Mouse (Mus musculus): ENCODE results near the gene Tmem82. TPM values are rescaled to one million over a fixed set of nuclear protein-coding genes. Genes with fewer than 3 reads are reported as not detected.

Tmem82 gene
- polyA plus RNA-seq, 1 experiment from 2014 or later: 5.3 TPM

GRCm38 (mm10) chr4:141623037-141623436, 4.6 kb upstream of the Tmem82 start:
- H3K4me3 ChIP-seq (ENCODE audit: low read depth, low read length): no peak overlapping the region
- 69% methylated on average over 11 of the region's 11 CpGs for WGBS (ENCODE audit: insufficient replicate concordance)
- H3K27me3 ChIP-seq (ENCODE audit: control insufficient read depth, insufficient read depth, low read depth, low read length): no peaks in the 10 kb centered on the region; the same call in 1 of the 2 replicates
- peak; percentile 16; the same call in 1 of the 2 replicates for ATAC-seq (ENCODE audit: low read depth)
- H3K36me3 ChIP-seq (ENCODE audit: control insufficient read depth, insufficient read depth): no peaks in the 10 kb centered on the region
- no peak overlapping the region for H3K9ac ChIP-seq (ENCODE audit: low read depth, low read length)
- H3K27ac ChIP-seq (ENCODE audit: low read length): no peak overlapping the region
- no peaks in the 10 kb centered on the region for H3K9me3 ChIP-seq (replicated peaks; ENCODE audit: control insufficient read depth, low read length)
- H3K4me2 ChIP-seq (ENCODE audit: low read depth, low read length): no peak overlapping the region
- peaks cover 6% of the 10 kb centered on the region for H3K4me1 ChIP-seq (ENCODE audit: control insufficient read depth, low read depth, low read length)

GRCm38 (mm10) chr4:141622580-141622979, 4.1 kb upstream of the Tmem82 start:
- H3K36me3 ChIP-seq (ENCODE audit: control insufficient read depth, insufficient read depth): no peaks in the 10 kb centered on the region
- WGBS (ENCODE audit: insufficient replicate concordance): 63% methylated on average over 5 of the region's 5 CpGs
- H3K4me1 ChIP-seq (ENCODE audit: control insufficient read depth, low read depth, low read length): peaks cover 10% of the 10 kb centered on the region
- no peak overlapping the region for H3K27ac ChIP-seq (ENCODE audit: low read length)
- no peak overlapping the region for H3K9ac ChIP-seq (ENCODE audit: low read depth, low read length)
- H3K9me3 ChIP-seq (replicated peaks; ENCODE audit: control insufficient read depth, low read length): no peaks in the 10 kb centered on the region
- ATAC-seq (ENCODE audit: low read depth): no peak
- no peaks in the 10 kb centered on the region; the same call in 1 of the 2 replicates for H3K27me3 ChIP-seq (ENCODE audit: control insufficient read depth, insufficient read depth, low read depth, low read length)
- H3K4me3 ChIP-seq (ENCODE audit: low read depth, low read length): no peak overlapping the region
- H3K4me2 ChIP-seq (ENCODE audit: low read depth, low read length): no peak overlapping the region

DNA sequence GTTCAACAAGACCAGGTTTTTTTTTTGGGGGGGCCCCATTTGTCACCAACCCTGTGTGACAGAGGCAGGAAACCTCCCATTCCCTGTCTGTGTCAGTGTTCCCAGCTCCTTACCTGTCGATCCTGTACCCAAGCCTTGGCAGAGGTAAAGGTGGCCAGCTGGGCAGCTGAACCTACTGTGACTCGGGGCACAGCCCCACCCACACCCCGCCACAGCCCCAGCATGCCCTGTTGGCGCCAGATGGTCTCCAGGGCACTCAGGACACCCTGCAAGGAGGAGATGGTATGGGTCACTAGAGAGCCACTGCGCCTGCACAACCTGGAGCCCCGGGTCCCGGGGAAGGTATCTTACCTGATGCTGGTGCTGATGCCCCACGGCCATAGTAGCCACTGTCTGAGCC, 3.7 kb upstream of the Tmem82 start:
- H3K4me2 ChIP-seq (ENCODE audit: low read depth, low read length): no peak overlapping the region
- H3K4me1 ChIP-seq (ENCODE audit: control insufficient read depth, low read depth, low read length): peaks cover 12% of the 10 kb centered on the region
- no peaks in the 10 kb centered on the region; the same call in 1 of the 2 replicates for H3K27me3 ChIP-seq (ENCODE audit: control insufficient read depth, insufficient read depth, low read depth, low read length)
- H3K36me3 ChIP-seq (ENCODE audit: control insufficient read depth, insufficient read depth): no peaks in the 10 kb centered on the region
- H3K27ac ChIP-seq (ENCODE audit: low read length): no peak overlapping the region
- H3K4me3 ChIP-seq (ENCODE audit: low read depth, low read length): no peak overlapping the region
- no peaks in the 10 kb centered on the region for H3K9me3 ChIP-seq (replicated peaks; ENCODE audit: control insufficient read depth, low read length)
- 66% methylated on average over 8 of the region's 8 CpGs for WGBS (ENCODE audit: insufficient replicate concordance)
- H3K9ac ChIP-seq (ENCODE audit: low read depth, low read length): no peak overlapping the region
- no peak for ATAC-seq (ENCODE audit: low read depth)

- H3K4me1 ChIP-seq (ENCODE audit: control insufficient read depth, low read depth, low read length): peaks cover 12% of the 10 kb centered on the region
- H3K9ac ChIP-seq (ENCODE audit: low read depth, low read length): no peak overlapping the region
- no peaks in the 10 kb centered on the region for H3K9me3 ChIP-seq (replicated peaks; ENCODE audit: control insufficient read depth, low read length)
- no peak overlapping the region for H3K27ac ChIP-seq (ENCODE audit: low read length)
- no peaks in the 10 kb centered on the region; the same call in 1 of the 2 replicates for H3K27me3 ChIP-seq (ENCODE audit: control insufficient read depth, insufficient read depth, low read depth, low read length)
- ATAC-seq (ENCODE audit: low read depth): no peak
- 69% methylated on average over 8 of the region's 8 CpGs for WGBS (ENCODE audit: insufficient replicate concordance)
- H3K4me3 ChIP-seq (ENCODE audit: low read depth, low read length): no peak overlapping the region
- no peaks in the 10 kb centered on the region for H3K36me3 ChIP-seq (ENCODE audit: control insufficient read depth, insufficient read depth)
- no peak overlapping the region for H3K4me2 ChIP-seq (ENCODE audit: low read depth, low read length)
Observed at GRCm38 (mm10) chr4:141621297-141621696, 2.9 kb upstream of the Tmem82 start.

- no peaks in the 10 kb centered on the region for H3K9me3 ChIP-seq (replicated peaks; ENCODE audit: control insufficient read depth, low read length)
- no peaks in the 10 kb centered on the region; the same call in 1 of the 2 replicates for H3K27me3 ChIP-seq (ENCODE audit: control insufficient read depth, insufficient read depth, low read depth, low read length)
- no peak for ATAC-seq (ENCODE audit: low read depth)
- H3K4me3 ChIP-seq (ENCODE audit: low read depth, low read length): no peak overlapping the region
- 58% methylated on average over 9 of the region's 9 CpGs for WGBS (ENCODE audit: insufficient replicate concordance)
- H3K36me3 ChIP-seq (ENCODE audit: control insufficient read depth, insufficient read depth): no peaks in the 10 kb centered on the region
- H3K4me1 ChIP-seq (ENCODE audit: control insufficient read depth, low read depth, low read length): peaks cover 12% of the 10 kb centered on the region
- no peak overlapping the region for H3K4me2 ChIP-seq (ENCODE audit: low read depth, low read length)
- H3K27ac ChIP-seq (ENCODE audit: low read length): no peak overlapping the region
- no peak overlapping the region for H3K9ac ChIP-seq (ENCODE audit: low read depth, low read length)
Observed at GRCm38 (mm10) chr4:141619299-141619883, 958 bp upstream of the Tmem82 start.

- Histone ChIP-seq H3K4me2 (ENCODE audit: low read depth, low read length) (peak overlapping the region; percentile 59), H3K4me1 (ENCODE audit: control insufficient read depth, low read depth, low read length) (peaks cover 12% of the 10 kb centered on the region), H3K27me3 (ENCODE audit: control insufficient read depth, insufficient read depth, low read depth, low read length) (no peaks in the 10 kb centered on the region; the same call in 1 of the 2 replicates), H3K27ac (ENCODE audit: low read length) (peak overlapping the region; percentile 10; the same call in 1 of the 2 replicates), H3K9ac (ENCODE audit: low read depth, low read length) (peak overlapping the region; percentile 58), H3K36me3 (ENCODE audit: control insufficient read depth, insufficient read depth) (no peaks in the 10 kb centered on the region), H3K9me3 (replicated peaks; ENCODE audit: control insufficient read depth, low read length) (no peaks in the 10 kb centered on the region), H3K4me3 (ENCODE audit: low read depth, low read length) (peak overlapping the region; percentile 58)
- 11% methylated on average over 22 of the region's 22 CpGs for WGBS (ENCODE audit: insufficient replicate concordance)
- peak; percentile 82 for ATAC-seq (ENCODE audit: low read depth)
Observed at GRCm38 (mm10) chr4:141617863-141618564, 419 bp downstream of the Tmem82 start.

DNA sequence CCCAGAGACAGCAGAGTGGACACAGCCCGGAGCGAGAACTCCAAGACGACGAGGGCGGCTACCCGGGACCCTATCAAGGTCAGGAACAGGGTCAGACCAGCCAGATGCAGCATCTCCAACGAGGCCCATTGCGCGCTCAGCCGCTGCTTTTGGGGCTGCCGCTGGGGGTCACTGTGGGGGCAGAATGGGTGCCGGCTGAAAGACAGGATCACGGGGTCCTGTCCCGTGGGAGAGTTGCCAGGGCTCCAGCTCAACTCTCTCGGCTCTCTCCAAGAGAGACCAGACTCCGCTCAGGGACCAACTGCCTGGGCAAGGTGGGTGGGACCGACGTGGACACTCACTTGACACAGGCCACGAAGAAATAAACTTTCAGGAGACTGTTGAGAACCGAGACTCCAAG, 1.1 kb downstream of the Tmem82 start:
- peaks cover 12% of the 10 kb centered on the region for H3K4me1 ChIP-seq (ENCODE audit: control insufficient read depth, low read depth, low read length)
- H3K36me3 ChIP-seq (ENCODE audit: control insufficient read depth, insufficient read depth): no peaks in the 10 kb centered on the region
- peak overlapping the region; percentile 59 for H3K4me2 ChIP-seq (ENCODE audit: low read depth, low read length)
- peak overlapping the region; percentile 10; the same call in 1 of the 2 replicates for H3K27ac ChIP-seq (ENCODE audit: low read length)
- H3K9me3 ChIP-seq (replicated peaks; ENCODE audit: control insufficient read depth, low read length): no peaks in the 10 kb centered on the region
- no peaks in the 10 kb centered on the region; the same call in 1 of the 2 replicates for H3K27me3 ChIP-seq (ENCODE audit: control insufficient read depth, insufficient read depth, low read depth, low read length)
- WGBS (ENCODE audit: insufficient replicate concordance): 3% methylated on average over 20 of the region's 20 CpGs
- H3K9ac ChIP-seq (ENCODE audit: low read depth, low read length): peak overlapping the region; percentile 58
- H3K4me3 ChIP-seq (ENCODE audit: low read depth, low read length): peak overlapping the region; percentile 58
- ATAC-seq (ENCODE audit: low read depth): peak; percentile 28

GRCm38 (mm10) chr4:141616811-141617210, 1.6 kb downstream of the Tmem82 start:
- Histone ChIP-seq H3K36me3 (ENCODE audit: control insufficient read depth, insufficient read depth) (no peaks in the 10 kb centered on the region), H3K4me2 (ENCODE audit: low read depth, low read length) (no peak overlapping the region), H3K27ac (ENCODE audit: low read length) (no peak overlapping the region), H3K4me3 (ENCODE audit: low read depth, low read length) (no peak overlapping the region), H3K9ac (ENCODE audit: low read depth, low read length) (no peak overlapping the region), H3K4me1 (ENCODE audit: control insufficient read depth, low read depth, low read length) (peaks cover 12% of the 10 kb centered on the region), H3K27me3 (ENCODE audit: control insufficient read depth, insufficient read depth, low read depth, low read length) (no peaks in the 10 kb centered on the region; the same call in 1 of the 2 replicates), H3K9me3 (replicated peaks; ENCODE audit: control insufficient read depth, low read length) (no peaks in the 10 kb centered on the region)
- no peak for ATAC-seq (ENCODE audit: low read depth)
- 58% methylated on average over 6 of the region's 6 CpGs for WGBS (ENCODE audit: insufficient replicate concordance)

GRCm38 (mm10) chr4:141614946-141615345, 3.5 kb downstream of the Tmem82 start:
- no peak for ATAC-seq (ENCODE audit: low read depth)
- H3K4me1 ChIP-seq (ENCODE audit: control insufficient read depth, low read depth, low read length): peaks cover 12% of the 10 kb centered on the region

More at GRCm38 (mm10) chr4:141614946-141615345, 3.5 kb downstream of the Tmem82 start:
- no peak overlapping the region for H3K27ac ChIP-seq (ENCODE audit: low read length)
- 70% methylated on average over 14 of the region's 14 CpGs for WGBS (ENCODE audit: insufficient replicate concordance)
- no peak overlapping the region for H3K9ac ChIP-seq (ENCODE audit: low read depth, low read length)
- no peak overlapping the region for H3K4me2 ChIP-seq (ENCODE audit: low read depth, low read length)
- no peaks in the 10 kb centered on the region; the same call in 1 of the 2 replicates for H3K27me3 ChIP-seq (ENCODE audit: control insufficient read depth, insufficient read depth, low read depth, low read length)
- H3K9me3 ChIP-seq (replicated peaks; ENCODE audit: control insufficient read depth, low read length): no peaks in the 10 kb centered on the region
- H3K36me3 ChIP-seq (ENCODE audit: control insufficient read depth, insufficient read depth): no peaks in the 10 kb centered on the region
- no peak overlapping the region for H3K4me3 ChIP-seq (ENCODE audit: low read depth, low read length)

Data from liver, embryonic 16.5 days (tissue).